Mouse (Mus musculus) small intestine, adult 2 months (tissue): ENCODE results near the gene Hs2st1.

Experiments
- CTCF ChIP-seq: fragments of 200-500 bp; IDR thresholded peaks from 2 replicates; pipeline ENCODE4 v1.5.1; 2012; ENCODE audit warnings: low read depth, mild to moderate bottlenecking, control low read depth, inconsistent platforms, low read length, moderate library complexity, mixed read lengths; ENCODE audit not compliant: insufficient replicate concordance, insufficient read length; ENCODE audit errors: extremely low read depth
- POLR2A ChIP-seq: fragments of 200-500 bp; IDR thresholded peaks from 2 replicates; pipeline ENCODE4 v1.6.1; 2012; ENCODE audit warnings: low read depth, mild to moderate bottlenecking, control low read depth, inconsistent platforms, low read length, moderate library complexity

DNA sequence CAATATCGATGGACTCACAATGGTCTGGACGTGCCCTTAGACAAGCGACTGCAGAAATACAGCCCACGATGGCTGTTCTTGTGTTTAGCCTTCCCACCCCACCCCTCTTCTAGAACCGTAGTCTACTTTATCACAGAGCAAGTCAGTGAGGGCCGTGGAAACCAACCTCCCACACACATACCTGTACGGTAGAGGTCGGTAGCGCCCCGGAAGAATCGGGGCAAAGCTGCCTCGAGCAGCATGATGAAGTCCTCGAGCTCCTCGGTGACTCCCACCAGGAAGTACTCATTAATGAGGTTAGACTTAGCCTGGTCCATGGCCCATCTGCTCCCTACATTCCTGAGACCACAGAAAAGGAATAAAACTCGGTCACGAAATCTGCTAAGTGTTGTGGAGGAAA lies 134.7 kb downstream of the Hs2st1 start:
- TF ChIP-seq CTCF (no peak), POLR2A (no peak)
